Mouse (Mus musculus) left cerebral cortex, adult 6 months (tissue): Measurements from ENCODE around the gene Olfr1309. TPM values are rescaled to one million over a fixed set of nuclear protein-coding genes. Genes with fewer than 3 reads are reported as not detected.

ENCODE experiments used
- long read RNA-seq, 2 experiments: library from polyadenylated mRNA; unstranded; transcript quantifications; one replicate each; pipeline ENCODE4 v2.0.0; 2019 to 2020
- polyA plus RNA-seq: library from polyadenylated mRNA; unstranded; fragments of <200 nt; fragmentation: Nextera tagmentation; gene quantifications from 2 replicates; pipeline ENCODE4 v1.2.3, GENCODE M21; 2021

The Olfr1309 gene
- polyA plus RNA-seq, result not detected in 2 replicates
- long read RNA-seq, experiment 1, result 0 reads
- long read RNA-seq, experiment 2, result 0 reads

DNA sequence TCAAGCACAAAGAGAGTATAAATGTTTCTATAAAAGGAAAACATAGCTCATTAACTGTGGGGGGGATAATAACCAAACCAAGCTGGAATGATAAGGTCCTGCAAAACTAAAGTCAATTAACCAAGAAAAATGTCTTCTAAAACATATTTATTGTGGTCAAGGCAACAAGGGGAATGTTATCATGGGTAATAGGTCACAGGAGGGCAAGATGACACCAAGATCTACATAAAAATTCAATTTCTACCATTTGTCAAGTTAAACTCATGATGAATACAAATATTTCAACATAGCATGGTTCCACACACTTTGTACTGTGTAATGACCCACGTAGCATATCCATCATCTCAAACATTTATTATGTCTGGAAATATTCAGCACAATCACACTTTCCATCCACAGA lies at the start of gene Olfr1309:
Gene Olfr1309, minus strand, starts transcription at position 101 of the 400 bp plus-strand sequence.

DNA sequence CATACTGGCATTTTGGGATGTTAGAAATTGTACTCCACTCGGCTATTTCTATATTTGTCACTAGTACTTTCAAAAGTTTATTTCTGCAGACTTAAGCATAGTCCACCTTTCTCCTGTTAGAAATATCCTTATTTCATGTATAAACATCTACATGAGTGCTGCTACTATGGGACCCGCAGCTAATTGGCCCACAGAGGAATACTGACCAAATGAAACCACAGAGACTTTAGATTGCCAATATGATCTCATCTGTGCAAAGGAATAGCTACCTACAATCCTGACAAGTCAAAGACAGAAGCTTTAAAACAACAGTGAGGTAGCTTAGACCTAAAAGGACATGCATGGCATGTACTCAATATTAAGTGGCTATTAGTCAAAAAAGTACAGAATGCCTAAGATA lies 34.2 kb upstream of the Olfr1309 start, which contains the start of gene Olfr1311:
Gene Olfr1311, minus strand, starts transcription at position 101 of the 400 bp plus-strand sequence.

DNA sequence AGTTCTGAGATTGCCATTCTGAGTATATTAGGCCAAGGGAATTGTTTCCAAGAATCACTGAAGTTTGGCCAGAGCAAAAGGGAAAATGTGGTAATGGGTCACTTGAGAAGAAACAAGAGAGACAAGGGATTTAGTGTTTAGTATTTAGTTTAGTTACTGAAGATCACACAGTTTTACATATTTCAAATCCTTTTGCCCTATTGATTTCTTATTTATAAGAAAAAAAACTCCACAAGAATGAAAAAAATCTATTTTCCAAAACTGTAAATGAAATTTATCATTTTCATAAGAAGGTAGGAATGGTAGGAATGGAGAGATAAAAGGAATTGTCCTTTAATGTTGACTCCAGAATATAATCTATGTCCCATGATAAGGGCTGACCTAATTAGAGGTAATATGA lies 22.5 kb upstream of the Olfr1309 start, which contains the start of gene Olfr1310:
Gene Olfr1310, minus strand, starts transcription at position 101 of the 400 bp plus-strand sequence.

DNA sequence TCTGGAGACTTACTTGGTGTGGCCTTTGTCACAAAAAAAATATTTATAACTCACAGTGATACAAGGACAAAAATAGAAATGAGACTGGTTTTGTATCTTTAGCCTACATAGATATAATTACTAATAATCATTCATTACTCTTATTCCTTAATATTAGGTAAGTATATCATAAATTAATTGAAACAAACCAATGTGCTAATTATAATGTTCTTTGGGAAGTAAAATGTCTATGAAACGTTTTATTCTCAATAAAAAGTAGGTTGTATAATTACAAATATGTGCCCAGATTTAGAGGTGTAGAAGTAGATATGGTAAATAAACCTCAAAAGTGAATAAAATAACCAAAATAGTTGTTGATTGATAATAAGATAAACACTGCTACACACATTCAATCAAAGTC lies 25.2 kb downstream of the Olfr1309 start, which contains the start of gene Olfr1308:
Gene Olfr1308, minus strand, starts transcription at position 101 of the 400 bp plus-strand sequence.

DNA sequence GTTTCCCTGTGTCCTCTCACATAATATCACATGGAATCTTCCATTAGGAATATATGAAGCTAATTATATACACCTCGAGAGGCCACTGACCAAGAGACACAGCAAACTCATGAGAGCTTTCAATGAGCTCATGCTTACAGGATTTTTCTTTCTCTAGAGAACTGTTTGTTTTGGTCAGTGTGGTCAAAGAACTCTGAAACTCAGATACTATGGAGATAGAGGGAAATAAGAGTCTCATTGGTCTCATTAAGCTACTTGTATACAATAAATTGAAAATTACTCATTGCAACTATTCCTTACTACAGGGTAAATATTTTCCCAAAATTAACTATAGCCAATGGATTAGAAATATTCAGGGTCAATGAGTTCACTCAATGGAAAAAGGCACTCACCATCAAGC lies 40.7 kb downstream of the Olfr1309 start, which contains the start of gene Olfr1307:
Gene Olfr1307, minus strand, starts transcription at position 101 of the 400 bp plus-strand sequence.

Other genes starting within 250 kb of the Olfr1309 start
- not detected in 2 replicates for gene Olfr1301, start 239.3 kb downstream of the Olfr1309 start, polyA plus RNA-seq
- gene Olfr1302, start 212.9 kb downstream of the Olfr1309 start, polyA plus RNA-seq, result not detected in 2 replicates
- gene Olfr1303, start 169.9 kb downstream of the Olfr1309 start, polyA plus RNA-seq, result not detected in 2 replicates
- not detected in 2 replicates for gene Olfr1305, start 113.1 kb downstream of the Olfr1309 start, polyA plus RNA-seq
- not detected in 2 replicates for gene Olfr1306, start 74.0 kb downstream of the Olfr1309 start, polyA plus RNA-seq
- gene Olfr1307, start 40.8 kb downstream of the Olfr1309 start, polyA plus RNA-seq, result not detected in 2 replicates
- gene Olfr1308, start 25.3 kb downstream of the Olfr1309 start, polyA plus RNA-seq, result not detected in 2 replicates
- gene Olfr1310, start 22.4 kb upstream of the Olfr1309 start, polyA plus RNA-seq, result not detected in 2 replicates
- not detected in 2 replicates for gene Olfr1311, start 34.1 kb upstream of the Olfr1309 start, polyA plus RNA-seq
- gene Olfr1312, start 60.0 kb upstream of the Olfr1309 start, polyA plus RNA-seq, result not detected in 2 replicates
- gene Olfr1313, start 87.6 kb upstream of the Olfr1309 start, polyA plus RNA-seq, result not detected in 2 replicates
- not detected in 2 replicates for gene Olfr1314, start 106.5 kb upstream of the Olfr1309 start, polyA plus RNA-seq
- gene Olfr1315-ps1, start 125.2 kb upstream of the Olfr1309 start, polyA plus RNA-seq, result not detected in 2 replicates
- not detected in 2 replicates for gene Olfr1316, start 144.7 kb upstream of the Olfr1309 start, polyA plus RNA-seq
- gene Olfr1317, start 150.0 kb upstream of the Olfr1309 start, polyA plus RNA-seq, result not detected in 2 replicates
- gene Olfr1318, start 163.9 kb upstream of the Olfr1309 start, polyA plus RNA-seq, result not detected in 2 replicates
- 41.7 and 89.1 TPM in 2 replicates for gene Lpcat4, start 249.2 kb upstream of the Olfr1309 start, polyA plus RNA-seq